Mouse (Mus musculus): ENCODE measurements around the gene Mrgprh. TPM values are rescaled to one million over a fixed set of nuclear protein-coding genes. Genes with fewer than 3 reads are reported as not detected.

Gene Mrgprh
- polyA plus RNA-seq, 1 experiment from 2014 or later, result 0.13 TPM

DNA sequence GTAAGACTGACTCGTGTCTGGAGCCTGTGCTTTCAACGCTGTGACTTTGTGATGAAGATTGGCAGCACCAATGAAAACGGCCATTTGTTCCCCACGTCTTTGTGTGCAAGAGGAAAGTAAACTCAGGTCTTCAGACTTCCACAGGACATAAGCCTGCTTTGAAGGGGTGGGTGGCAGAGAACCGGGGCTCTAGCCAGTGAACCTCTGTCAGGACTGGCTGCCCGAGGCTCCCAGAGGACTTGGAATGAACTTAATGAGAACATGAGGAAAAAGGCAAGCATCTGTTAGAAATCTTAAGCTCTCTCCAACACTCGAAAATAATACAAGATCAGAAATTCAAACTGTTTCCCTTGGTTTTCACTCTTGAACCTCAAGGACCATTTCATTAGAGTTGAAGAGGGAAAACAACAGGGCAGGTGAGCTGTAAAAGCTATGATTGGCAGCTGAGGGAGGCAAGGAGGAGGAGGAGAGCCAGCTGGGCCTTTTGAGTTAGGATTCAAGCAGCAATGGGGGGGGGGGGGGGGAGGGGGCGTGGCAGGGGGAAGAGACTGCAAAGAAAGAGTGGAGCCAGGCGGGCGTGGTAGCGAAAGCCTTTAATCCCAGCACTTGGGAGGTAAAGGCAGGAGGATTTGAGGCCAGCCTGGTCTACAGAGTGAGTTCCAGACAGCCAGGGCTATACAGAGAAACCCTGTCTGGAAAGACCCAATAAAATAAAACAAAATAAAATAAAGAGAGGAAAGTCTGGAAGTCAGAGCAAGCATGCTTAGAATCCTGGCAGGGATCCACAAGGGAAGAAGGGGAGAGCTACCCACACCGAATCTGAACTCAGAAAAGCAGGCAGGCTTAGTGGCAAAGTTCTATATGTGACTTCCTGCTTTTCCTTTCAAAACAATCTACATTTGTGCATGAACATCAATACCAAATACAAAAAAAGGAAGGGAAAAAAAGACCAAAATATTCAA lies 27.8 kb downstream of the Mrgprh start:
- Histone ChIP-seq H3K9ac (no peak overlapping the region), H3K27ac (peak overlapping the region; percentile 64), H3K4me2 (replicated peaks) (no peak overlapping the region), H3K27me3 (no peaks in the 10 kb centered on the region), H3K9me3 (no peaks in the 10 kb centered on the region), H3K4me3 (no peak overlapping the region), H3K4me1 (0 out of 2 replicates have a peak, but pooled peaks cover 8% of the 10 kb centered on the region), H3K36me3 (peaks cover 23% of the 10 kb centered on the region)
- ATAC-seq (ENCODE audit: insufficient number of reproducible peaks, insufficient read depth, low FRiP score, low TSS enrichment), result peak; percentile 71; the same call in 1 of the 2 replicates
- 53% methylated on average over 11 of the region's 12 CpGs for WGBS

GRCm38 (mm10) chr17:12904349-12904748 lies 28.5 kb downstream of the Mrgprh start:
- Histone ChIP-seq H3K27me3 (no peaks in the 10 kb centered on the region), H3K9ac (no peak overlapping the region), H3K4me1 (0 out of 2 replicates have a peak, but pooled peaks cover 8% of the 10 kb centered on the region), H3K4me3 (no peak overlapping the region), H3K4me2 (replicated peaks) (no peak overlapping the region), H3K27ac (no peak overlapping the region), H3K9me3 (no peaks in the 10 kb centered on the region), H3K36me3 (peaks cover 23% of the 10 kb centered on the region)
- 81% methylated on average over 1 of the region's 1 CpGs for WGBS
- no peak for ATAC-seq (ENCODE audit: insufficient number of reproducible peaks, insufficient read depth, low FRiP score, low TSS enrichment)

GRCm38 (mm10) chr17:12905810-12906209 lies 30.0 kb downstream of the Mrgprh start:
- Histone ChIP-seq H3K4me2 (replicated peaks) (no peak overlapping the region), H3K9ac (no peak overlapping the region), H3K27ac (no peak overlapping the region), H3K27me3 (no peaks in the 10 kb centered on the region), H3K9me3 (no peaks in the 10 kb centered on the region), H3K4me1 (0 out of 2 replicates have a peak, but pooled peaks cover 8% of the 10 kb centered on the region), H3K4me3 (no peak overlapping the region), H3K36me3 (peaks cover 25% of the 10 kb centered on the region)
- no peak for ATAC-seq (ENCODE audit: insufficient number of reproducible peaks, insufficient read depth, low FRiP score, low TSS enrichment)
- WGBS, result 90% methylated on average over 4 of the region's 4 CpGs

- H3K36me3 ChIP-seq, result peaks cover 30% of the 10 kb centered on the region
- ATAC-seq (ENCODE audit: insufficient number of reproducible peaks, insufficient read depth, low FRiP score, low TSS enrichment), result no peak
- 92% methylated on average over 9 of the region's 9 CpGs for WGBS
Measured at GRCm38 (mm10) chr17:12906436-12906835, 30.6 kb downstream of the Mrgprh start.

GRCm38 (mm10) chr17:12909361-12910280 lies 33.8 kb downstream of the Mrgprh start, which contains the start of gene Pnldc1:
Gene Pnldc1, minus strand, starts transcription at chr17:12910230.
- peaks cover 44% of the 10 kb centered on the region for H3K36me3 ChIP-seq
- no peaks in the 10 kb centered on the region for H3K4me1 ChIP-seq
- no peak for ATAC-seq (ENCODE audit: insufficient number of reproducible peaks, insufficient read depth, low FRiP score, low TSS enrichment)
- WGBS, result 79% methylated on average over 35 of the region's 35 CpGs
- H3K9ac ChIP-seq, result no peak within 1 kb of the TSS
- H3K9me3 ChIP-seq, result no peaks in the 10 kb centered on the region
- no peak within 1 kb of the TSS for H3K4me2 ChIP-seq (replicated peaks)
- H3K27me3 ChIP-seq, result no peaks in the 10 kb centered on the region
- no peak within 1 kb of the TSS for H3K4me3 ChIP-seq
- H3K27ac ChIP-seq, result no peak within 1 kb of the TSS

More at GRCm38 (mm10) chr17:12906436-12906835, 30.6 kb downstream of the Mrgprh start:
- H3K9me3 ChIP-seq, result no peaks in the 10 kb centered on the region
- H3K27ac ChIP-seq, result no peak overlapping the region
- H3K4me1 ChIP-seq, result 0 out of 2 replicates have a peak, but pooled peaks cover 8% of the 10 kb centered on the region
- H3K4me3 ChIP-seq, result no peak overlapping the region
- H3K4me2 ChIP-seq (replicated peaks), result no peak overlapping the region
- no peak overlapping the region for H3K9ac ChIP-seq
- no peaks in the 10 kb centered on the region for H3K27me3 ChIP-seq

- Histone ChIP-seq H3K4me2 (replicated peaks) (no peak overlapping the region), H3K4me1 (no peaks in the 10 kb centered on the region), H3K9ac (no peak overlapping the region), H3K27me3 (no peaks in the 10 kb centered on the region), H3K4me3 (no peak overlapping the region), H3K9me3 (no peaks in the 10 kb centered on the region), H3K36me3 (peaks cover 40% of the 10 kb centered on the region), H3K27ac (no peak overlapping the region)
- ATAC-seq (ENCODE audit: insufficient number of reproducible peaks, insufficient read depth, low FRiP score, low TSS enrichment), result no peak
- 86% methylated on average over 8 of the region's 8 CpGs for WGBS
Measured at GRCm38 (mm10) chr17:12910391-12910790, 34.6 kb downstream of the Mrgprh start.

DNA sequence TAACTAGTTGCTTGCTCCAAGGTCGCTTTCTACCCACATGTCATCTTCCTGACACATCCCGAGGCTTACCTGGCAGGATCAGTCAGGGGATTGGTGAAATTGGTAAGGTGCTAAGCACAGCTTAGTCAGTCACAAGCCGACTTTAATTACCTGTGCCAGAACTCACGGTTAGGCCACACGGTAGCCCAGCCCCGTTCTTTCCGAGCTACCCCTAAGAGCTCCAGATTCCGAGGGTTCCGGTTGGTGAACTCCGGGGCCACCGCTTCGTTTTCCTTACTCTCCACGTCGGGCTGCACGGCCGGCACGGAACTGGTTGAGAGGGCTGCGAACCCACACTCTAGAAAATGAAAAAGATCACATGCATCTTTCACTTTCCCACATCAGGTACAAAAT lies 39.6 kb downstream of the Mrgprh start, which contains the start of gene Tcp1:
Gene Tcp1 (plus strand): TSS at position 214 of the 393 bp plus-strand sequence.
- H3K36me3 ChIP-seq, result peaks cover 52% of the 10 kb centered on the region
- ATAC-seq (ENCODE audit: insufficient number of reproducible peaks, insufficient read depth, low FRiP score, low TSS enrichment), result no peak

GRCm38 (mm10) chr17:12915881-12916583 lies 40.2 kb downstream of the Mrgprh start, which contains the start of gene Mrpl18:
Gene Mrpl18, minus strand, starts transcription at chr17:12916345.
- Histone ChIP-seq H3K4me2 (replicated peaks) (peak within 1 kb of the TSS; percentile 69), H3K4me1 (no peaks in the 10 kb centered on the region), H3K27ac (peak within 1 kb of the TSS; percentile 93), H3K4me3 (peak within 1 kb of the TSS; percentile 97), H3K9ac (peak within 1 kb of the TSS; percentile 98), H3K9me3 (no peaks in the 10 kb centered on the region), H3K27me3 (no peaks in the 10 kb centered on the region), H3K36me3 (peaks cover 54% of the 10 kb centered on the region)
- under 1% methylated on average over 56 of the region's 56 CpGs for WGBS
- ATAC-seq (ENCODE audit: insufficient number of reproducible peaks, insufficient read depth, low FRiP score, low TSS enrichment), result peak; percentile 99

More for the DNA sequence above, 39.6 kb downstream of the Mrgprh start, which contains the start of gene Tcp1:
- peak within 1 kb of the TSS; percentile 93 for H3K27ac ChIP-seq
- no peaks in the 10 kb centered on the region for H3K27me3 ChIP-seq
- 1% methylated on average over 18 of the region's 18 CpGs for WGBS
- H3K9me3 ChIP-seq, result no peaks in the 10 kb centered on the region
- H3K4me2 ChIP-seq (replicated peaks), result peak within 1 kb of the TSS; percentile 69
- H3K4me3 ChIP-seq, result peak within 1 kb of the TSS; percentile 97
- peak within 1 kb of the TSS; percentile 98 for H3K9ac ChIP-seq
- no peaks in the 10 kb centered on the region for H3K4me1 ChIP-seq

GRCm38 (mm10) chr17:12916588-12917380 lies 41.0 kb downstream of the Mrgprh start:
- no peaks in the 10 kb centered on the region for H3K27me3 ChIP-seq
- peaks cover 54% of the 10 kb centered on the region for H3K36me3 ChIP-seq
- peak overlapping the region; percentile 97 for H3K4me3 ChIP-seq
- ATAC-seq (ENCODE audit: insufficient number of reproducible peaks, insufficient read depth, low FRiP score, low TSS enrichment), result peak; percentile 62
- WGBS, result under 1% methylated on average over 40 of the region's 40 CpGs
- no peaks in the 10 kb centered on the region for H3K4me1 ChIP-seq
- H3K27ac ChIP-seq, result peak overlapping the region; percentile 93
- H3K9ac ChIP-seq, result peak overlapping the region; percentile 98
- no peaks in the 10 kb centered on the region for H3K9me3 ChIP-seq
- H3K4me2 ChIP-seq (replicated peaks), result peak overlapping the region; percentile 51

- H3K4me3 ChIP-seq, result no peak overlapping the region
- H3K36me3 ChIP-seq, result peaks cover 71% of the 10 kb centered on the region
- H3K9ac ChIP-seq, result no peak overlapping the region
- 88% methylated on average over 1 of the region's 1 CpGs for WGBS
- no peaks in the 10 kb centered on the region for H3K27me3 ChIP-seq
- no peak overlapping the region for H3K4me2 ChIP-seq (replicated peaks)
- H3K9me3 ChIP-seq, result no peaks in the 10 kb centered on the region
- no peak overlapping the region for H3K27ac ChIP-seq
- no peak for ATAC-seq (ENCODE audit: insufficient number of reproducible peaks, insufficient read depth, low FRiP score, low TSS enrichment)
- H3K4me1 ChIP-seq, result no peaks in the 10 kb centered on the region
Measured at GRCm38 (mm10) chr17:12921073-12921472, 45.2 kb downstream of the Mrgprh start.
